ENCODE assay signal across 12 mouse cellular contexts in the genomic region with DNA sequence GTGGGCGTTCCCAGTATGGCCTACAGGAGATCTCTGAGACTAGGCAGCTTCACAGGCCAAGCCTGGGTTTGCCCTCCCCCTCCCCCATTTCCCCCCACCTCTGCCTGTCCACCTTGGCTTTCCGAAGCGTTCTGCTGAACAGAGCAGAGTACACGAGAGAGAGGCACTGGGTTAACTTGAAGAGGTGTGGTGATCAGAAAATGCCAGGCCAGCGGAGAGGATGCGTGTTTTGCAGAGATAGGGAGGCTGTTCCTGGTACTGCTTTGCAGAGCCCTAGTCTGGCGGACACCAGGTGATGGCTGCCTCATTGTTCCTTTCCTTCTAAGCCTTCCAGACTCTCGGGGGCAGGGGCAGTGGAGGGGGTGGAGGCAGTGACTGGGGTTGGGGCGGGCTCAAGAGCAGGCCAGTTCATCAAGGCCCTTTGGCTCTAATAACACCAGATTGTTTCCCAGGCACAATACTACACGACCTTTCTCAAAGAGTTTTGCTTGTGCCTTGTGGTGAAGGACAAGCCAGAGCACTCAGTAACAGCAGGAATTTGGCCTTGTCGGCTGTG. TPM values are rescaled to one million over a fixed set of nuclear protein-coding genes. Genes with fewer than 3 reads are reported as not detected.
DNase-seq lines count a peak whose midpoint lies in the region; ATAC-seq and TF ChIP-seq lines count a peak whose summit lies in the region.
"Had no signal": no experiment of that assay in that cellular context is flagged by ENCODE, and none has a peak within 500 bp of the region (broad histone marks: within the 10 kb centered on the region; RNA-seq: fewer than 3 reads in every experiment).

No protein-coding gene starts in this region.

- no peaks in the 10 kb centered on the region for H3K36me3 ChIP-seq in intestine, embryonic 14.5 days (ENCODE audit: control insufficient read depth, insufficient read depth, low read length)
- no peaks in the 10 kb centered on the region for H3K36me3 ChIP-seq in intestine, postnatal 0 days (ENCODE audit: control insufficient read depth, insufficient read depth)
- H3K36me3 ChIP-seq in embryonic facial prominence, embryonic 12.5 days, result no peaks in the 10 kb centered on the region
- no peaks in the 10 kb centered on the region for H3K36me3 ChIP-seq in hindbrain, postnatal 0 days (ENCODE audit: insufficient read depth, low read length)
- H3K36me3 ChIP-seq: neural tube, embryonic 12.5 days had no signal

- no peak overlapping the region for H3K4me3 ChIP-seq in intestine, embryonic 14.5 days (ENCODE audit: low read depth, low read length)
- no peak overlapping the region for H3K4me3 ChIP-seq in intestine, postnatal 0 days (ENCODE audit: low read depth, low read length)
- H3K4me3 ChIP-seq in embryonic facial prominence, embryonic 12.5 days, result no peak overlapping the region
- H3K4me3 ChIP-seq in hindbrain, postnatal 0 days (ENCODE audit: low read length), result no peak overlapping the region
- H3K4me3 ChIP-seq: neural tube, embryonic 12.5 days had no signal

- no peak for TF ChIP-seq CTCF in intestine, postnatal 0 days (IDR thresholded peaks at IDR 0.05; ENCODE audit: low read depth)
- TF ChIP-seq CTCF in hindbrain, postnatal 0 days (IDR thresholded peaks at IDR 0.05; ENCODE audit: low read depth), result no peak

- no peaks in the 10 kb centered on the region for H3K9me3 ChIP-seq in intestine, embryonic 14.5 days (ENCODE audit: control insufficient read depth, low read length)
- H3K9me3 ChIP-seq in intestine, postnatal 0 days (ENCODE audit: control insufficient read depth), result no peaks in the 10 kb centered on the region
- no peaks in the 10 kb centered on the region for H3K9me3 ChIP-seq in embryonic facial prominence, embryonic 12.5 days
- no peaks in the 10 kb centered on the region for H3K9me3 ChIP-seq in hindbrain, postnatal 0 days (ENCODE audit: low read length)
- H3K9me3 ChIP-seq: neural tube, embryonic 12.5 days had no signal

- H3K4me2 ChIP-seq in intestine, embryonic 14.5 days (ENCODE audit: low read length), result no peak overlapping the region
- no peak overlapping the region for H3K4me2 ChIP-seq in intestine, postnatal 0 days (replicated peaks; ENCODE audit: low read depth)
- no peak overlapping the region for H3K4me2 ChIP-seq in embryonic facial prominence, embryonic 12.5 days (replicated peaks)
- no peak overlapping the region for H3K4me2 ChIP-seq in hindbrain, postnatal 0 days (ENCODE audit: low read depth, low read length)
- H3K4me2 ChIP-seq: neural tube, embryonic 12.5 days had no signal

- H3K27ac ChIP-seq in intestine, embryonic 14.5 days (ENCODE audit: low read depth), result no peak overlapping the region
- no peak overlapping the region for H3K27ac ChIP-seq in intestine, postnatal 0 days (ENCODE audit: low read depth, low read length)
- no peak overlapping the region for H3K27ac ChIP-seq in embryonic facial prominence, embryonic 12.5 days
- no peak overlapping the region for H3K27ac ChIP-seq in hindbrain, postnatal 0 days
- H3K27ac ChIP-seq: neural tube, embryonic 12.5 days had no signal

- no peaks in the 10 kb centered on the region for H3K4me1 ChIP-seq in intestine, embryonic 14.5 days (replicated peaks; ENCODE audit: control insufficient read depth, insufficient read depth, low read length)
- no peaks in the 10 kb centered on the region for H3K4me1 ChIP-seq in intestine, postnatal 0 days (replicated peaks; ENCODE audit: control insufficient read depth, insufficient read depth, low read length)
- no peaks in the 10 kb centered on the region for H3K4me1 ChIP-seq in embryonic facial prominence, embryonic 12.5 days
- no peaks in the 10 kb centered on the region for H3K4me1 ChIP-seq in hindbrain, postnatal 0 days (ENCODE audit: insufficient read depth, low read length)
- H3K4me1 ChIP-seq: neural tube, embryonic 12.5 days had no signal

- no peaks in the 10 kb centered on the region for H3K27me3 ChIP-seq in intestine, embryonic 14.5 days (replicated peaks; ENCODE audit: control insufficient read depth, insufficient read depth, low read length)
- H3K27me3 ChIP-seq in intestine, postnatal 0 days (replicated peaks; ENCODE audit: control insufficient read depth, insufficient read depth, low read length), result no peaks in the 10 kb centered on the region
- H3K27me3 ChIP-seq in embryonic facial prominence, embryonic 12.5 days, result no peaks in the 10 kb centered on the region
- H3K27me3 ChIP-seq in hindbrain, postnatal 0 days (ENCODE audit: insufficient read depth, low read length), result no peaks in the 10 kb centered on the region
- H3K27me3 ChIP-seq: neural tube, embryonic 12.5 days; Patski had no signal

- no peak overlapping the region for H3K9ac ChIP-seq in intestine, embryonic 14.5 days (ENCODE audit: low read length)
- no peak overlapping the region for H3K9ac ChIP-seq in intestine, postnatal 0 days (ENCODE audit: low read depth, low read length)
- H3K9ac ChIP-seq in embryonic facial prominence, embryonic 12.5 days, result no peak overlapping the region
- H3K9ac ChIP-seq in hindbrain, postnatal 0 days (replicated peaks; ENCODE audit: low read length), result no peak overlapping the region
- H3K9ac ChIP-seq: neural tube, embryonic 12.5 days had no signal

- ATAC-seq in intestine, embryonic 14.5 days (replicated peaks; ENCODE audit: low FRiP score, low TSS enrichment, low read depth), result 0 out of 2 replicates have a peak, but pooled peaks have one; percentile 16
- ATAC-seq in intestine, postnatal 0 days, result no peak
- ATAC-seq in embryonic facial prominence, embryonic 12.5 days (ENCODE audit: insufficient number of reproducible peaks, insufficient read depth, low FRiP score, low TSS enrichment), result 0 out of 2 replicates have a peak, but pooled peaks have one; percentile 56
- ATAC-seq in hindbrain, postnatal 0 days, result no peak
- ATAC-seq: inflammation-experienced regulatory T-cells, adult 6 months; Patski had no signal

- no peak for DNase-seq in intestine, embryonic 14.5 days (ENCODE audit: low spot score)
- peak; percentile 96 for DNase-seq in MEL-GATA-1-ER (ENCODE audit: extremely low read depth, low read depth)
- DNase-seq in skeletal muscle tissue, adult 2 months (ENCODE audit: low read depth, low spot score), result peak; percentile 18
- no peak for DNase-seq in right cerebral cortex, postnatal 10 days (ENCODE audit: low spot score in 2 of 2)
- DNase-seq in hindbrain, postnatal 0 days (ENCODE audit: low spot score), result no peak
- DNase-seq in kidney, postnatal 14 days, result no peak
- DNase-seq: thymus, adult 2 months had no signal

- WGBS in intestine, embryonic 14.5 days, result 65% methylated on average over 11 of the region's 11 CpGs
- WGBS in intestine, postnatal 0 days, result 70% methylated on average over 11 of the region's 11 CpGs
- WGBS in embryonic facial prominence, embryonic 12.5 days, result 64% methylated on average over 11 of the region's 11 CpGs
- 69% methylated on average over 11 of the region's 11 CpGs for WGBS in hindbrain, postnatal 0 days

RNA-seq across cellular contexts. Expression of a gene that starts 27.8 kb away (rescaled TPM):
- polyA plus RNA-seq in intestine, embryonic 14.5 days (2014; fragmentation: Nextera tagmentation; extraction: Ambion mirVana), result 61.1 and 67.8 TPM in 2 replicates
- polyA plus RNA-seq in intestine, postnatal 0 days (2015; fragmentation: Nextera tagmentation; extraction: Ambion mirVana), result 14.4 and 16.0 TPM in 2 replicates
- 43.8 and 46.3 TPM in 2 replicates for polyA plus RNA-seq in embryonic facial prominence, embryonic 12.5 days (2016; fragmentation: Nextera tagmentation; extraction: Ambion mirVana)
- total RNA-seq in hindbrain, postnatal 0 days (2014; rRNA removed), result 63.0 and 63.5 TPM in 2 replicates
- polyA plus RNA-seq in hindbrain, postnatal 0 days (2015; fragmentation: Nextera tagmentation; extraction: Ambion mirVana), result 40.6 and 41.6 TPM in 2 replicates

Comparison
In these comparisons a context has a peak if more than half of its experiments do, and no peak if none do; other contexts are left out.
1. ATAC-seq: peak in intestine, embryonic 14.5 days (single experiment) and embryonic facial prominence, embryonic 12.5 days (single experiment); none in intestine, postnatal 0 days (single experiment) and hindbrain, postnatal 0 days (single experiment).
2. DNase-seq: peak in MEL-GATA-1-ER (single experiment) and skeletal muscle tissue, adult 2 months (single experiment); none in intestine, embryonic 14.5 days (single experiment), right cerebral cortex, postnatal 10 days (0 of 2), hindbrain, postnatal 0 days (single experiment) and kidney, postnatal 14 days (single experiment).